Mouse (Mus musculus) stomach, embryonic 15.5 days (tissue): Measurements from ENCODE around the gene Ptprk. TPM values are rescaled to one million over a fixed set of nuclear protein-coding genes. Genes with fewer than 3 reads are reported as not detected.

Source experiments
- ATAC-seq: fragments of 200-750 bp; cut with Nextera tagmentation; 2 replicates; pipeline ENCODE4 v1.8.0; 2017; ENCODE audit warnings: low read depth, moderate number of reproducible peaks, moderate TSS enrichment; ENCODE audit not compliant: insufficient read depth, low FRiP score
- H3K27ac ChIP-seq: fragments of 300-500 bp; sonication (generic); 2 replicates; pipeline ENCODE4 v1.5.1; 2015; ENCODE audit warnings: mild to moderate bottlenecking, inconsistent platforms
- H3K27me3 ChIP-seq: fragments of 300-500 bp; sonication (generic); replicated peaks from 2 replicates; pipeline ENCODE4 v1.6.1; 2015; ENCODE audit warnings: inconsistent platforms
- H3K36me3 ChIP-seq: fragments of 300-500 bp; sonication (generic); 2 replicates; pipeline ENCODE4 v1.6.1; 2015; ENCODE audit warnings: inconsistent platforms
- H3K4me1 ChIP-seq: fragments of 300-500 bp; sonication (generic); 2 replicates; pipeline ENCODE4 v1.6.1; 2015; ENCODE audit warnings: inconsistent platforms
- H3K4me2 ChIP-seq: fragments of 300-500 bp; sonication (generic); 2 replicates; pipeline ENCODE4 v1.6.1; 2015; ENCODE audit warnings: mild to moderate bottlenecking, inconsistent platforms
- H3K4me3 ChIP-seq: fragments of 300-500 bp; sonication (generic); replicated peaks from 2 replicates; pipeline ENCODE4 v1.5.1; 2015; ENCODE audit warnings: inconsistent platforms
- H3K9ac ChIP-seq: fragments of 300-500 bp; sonication (generic); 2 replicates; pipeline ENCODE4 v1.6.1; 2015; ENCODE audit warnings: inconsistent platforms
- H3K9me3 ChIP-seq: fragments of 300-500 bp; sonication (generic); 2 replicates; pipeline ENCODE4 v1.6.1; 2016; ENCODE audit warnings: inconsistent platforms
- WGBS: fragments of 180-500 bp; shearing (Covaris S2); methylation state at CpG from one replicate; pipeline ENCODE4 v1.1.7; 2015; 5-methylcytosine and 5-hydroxymethylcytosine counted together
- polyA plus RNA-seq: library from polyadenylated mRNA; unstranded; fragments of >200 nt; fragmentation: Nextera tagmentation; extraction: Ambion mirVana; gene quantifications from 2 replicates; pipeline ENCODE4 v1.2.1, GENCODE M21; 2015

Gene Ptprk
- polyA plus RNA-seq, 1 experiment from 2014 or later, result 46.7 TPM

DNA sequence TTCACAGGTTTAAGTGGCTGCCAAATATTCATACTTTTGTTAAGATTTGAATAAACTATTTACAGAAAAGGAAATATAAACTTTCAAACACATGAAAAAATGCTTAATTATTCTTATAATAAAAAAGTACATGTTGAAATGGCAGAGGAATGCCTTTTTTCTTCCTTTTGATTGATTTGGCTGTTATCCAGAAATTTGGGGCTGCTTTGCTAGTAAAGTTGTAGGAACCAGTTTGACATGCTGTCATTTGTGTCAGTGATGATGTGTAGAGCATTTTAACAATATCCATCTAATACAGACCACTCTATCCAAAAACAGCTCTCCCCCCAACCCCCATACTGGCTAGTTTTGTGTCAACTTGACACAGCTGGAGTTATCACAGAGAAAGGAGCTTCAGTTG, 86.7 kb downstream of the Ptprk start:
- ATAC-seq, result no peak

DNA sequence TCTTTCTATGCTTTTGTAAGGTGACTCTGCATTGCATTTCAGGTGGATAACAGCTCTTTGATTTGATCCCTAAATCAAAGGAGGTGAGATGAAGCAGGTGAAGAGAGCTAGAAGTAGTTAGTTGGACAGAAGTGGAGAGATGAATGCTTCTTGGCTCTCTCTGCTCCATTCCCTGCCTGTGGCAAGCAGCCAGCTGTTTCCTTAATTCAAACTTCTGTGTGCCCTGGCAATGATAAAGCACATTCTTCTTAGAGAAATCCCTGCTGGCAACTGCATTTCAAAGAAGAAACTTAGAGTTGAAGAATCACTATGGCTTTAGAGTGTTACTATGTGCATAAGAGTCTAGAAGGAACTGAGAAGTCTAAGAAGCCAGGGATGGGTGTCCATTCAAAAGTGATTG, 89.6 kb downstream of the Ptprk start:
- no peaks in the 10 kb centered on the region for H3K27me3 ChIP-seq
- H3K9me3 ChIP-seq, result no peaks in the 10 kb centered on the region
- H3K36me3 ChIP-seq, result no peaks in the 10 kb centered on the region
- ATAC-seq, result no peak
- 0 out of 2 replicates have a peak overlapping the region, but pooled peaks have one; percentile 2 for H3K27ac ChIP-seq
- H3K4me3 ChIP-seq, result no peak overlapping the region
- H3K9ac ChIP-seq, result no peak overlapping the region
- no peak overlapping the region for H3K4me2 ChIP-seq
- H3K4me1 ChIP-seq, result peaks cover 3% of the 10 kb centered on the region; the same call in 1 of the 2 replicates

More for the DNA sequence above, 86.7 kb downstream of the Ptprk start:
- Histone ChIP-seq H3K4me2 (no peak overlapping the region), H3K36me3 (no peaks in the 10 kb centered on the region), H3K4me3 (no peak overlapping the region), H3K9ac (no peak overlapping the region), H3K27ac (no peak overlapping the region), H3K4me1 (peaks cover 3% of the 10 kb centered on the region; the same call in 1 of the 2 replicates), H3K9me3 (no peaks in the 10 kb centered on the region), H3K27me3 (no peaks in the 10 kb centered on the region)

DNA sequence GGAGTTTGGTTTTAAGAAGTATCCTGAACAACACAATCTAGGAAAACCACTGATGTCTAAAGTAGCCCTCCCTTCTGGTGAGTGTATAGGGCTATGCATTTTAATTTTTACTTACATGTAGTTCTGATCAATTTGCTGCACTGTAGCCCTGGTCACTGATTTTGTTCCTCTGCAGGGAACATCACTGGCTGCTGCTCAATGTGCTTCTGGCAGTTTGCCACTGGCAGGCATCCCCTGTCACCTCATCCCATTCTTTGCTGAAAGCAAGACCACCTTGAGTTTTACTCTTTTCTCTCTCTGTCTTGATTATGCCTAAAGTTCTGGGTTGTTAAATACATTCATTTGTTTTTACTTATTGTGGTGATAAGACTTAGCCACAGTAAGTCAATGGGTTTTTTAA, 90.1 kb downstream of the Ptprk start:
- Histone ChIP-seq H3K4me3 (no peak overlapping the region), H3K36me3 (no peaks in the 10 kb centered on the region), H3K4me1 (peaks cover 3% of the 10 kb centered on the region; the same call in 1 of the 2 replicates), H3K27ac (no peak overlapping the region), H3K9me3 (no peaks in the 10 kb centered on the region), H3K9ac (no peak overlapping the region), H3K4me2 (no peak overlapping the region), H3K27me3 (no peaks in the 10 kb centered on the region)
- ATAC-seq, result no peak

- WGBS, result 74% methylated on average over 1 of the region's 1 CpGs
- ATAC-seq, result no peak
Measured at GRCm38 (mm10) chr10:28166610-28167009, 92.0 kb downstream of the Ptprk start.

DNA sequence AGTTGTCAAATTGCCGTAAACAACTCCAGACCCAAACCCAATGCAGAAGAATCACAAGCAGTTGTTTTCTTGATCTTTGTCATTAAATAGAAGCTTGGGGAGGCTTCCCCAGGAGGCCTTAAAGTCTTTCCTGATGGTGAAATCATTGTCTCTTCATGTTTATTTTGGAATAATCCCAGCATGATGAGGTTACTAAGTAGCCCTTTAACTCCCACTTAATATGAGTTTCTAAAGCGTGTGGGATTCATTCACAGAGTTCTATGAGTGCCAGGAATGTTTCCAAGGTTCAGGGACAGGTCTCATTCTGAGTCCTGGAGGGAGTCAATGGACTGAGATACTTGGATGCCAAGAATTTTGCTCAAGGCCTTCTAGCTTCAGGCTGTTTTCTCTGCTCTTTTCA, 92.5 kb downstream of the Ptprk start:
- Histone ChIP-seq H3K27ac (no peak overlapping the region), H3K9me3 (no peaks in the 10 kb centered on the region), H3K4me2 (no peak overlapping the region), H3K27me3 (no peaks in the 10 kb centered on the region), H3K36me3 (no peaks in the 10 kb centered on the region), H3K9ac (no peak overlapping the region), H3K4me3 (no peak overlapping the region), H3K4me1 (peaks cover 3% of the 10 kb centered on the region; the same call in 1 of the 2 replicates)
- no peak for ATAC-seq
- WGBS, result 48% methylated on average over 2 of the region's 2 CpGs

More at GRCm38 (mm10) chr10:28166610-28167009, 92.0 kb downstream of the Ptprk start:
- H3K36me3 ChIP-seq, result no peaks in the 10 kb centered on the region
- H3K4me2 ChIP-seq, result no peak overlapping the region
- H3K27ac ChIP-seq, result no peak overlapping the region
- H3K9me3 ChIP-seq, result no peaks in the 10 kb centered on the region
- H3K9ac ChIP-seq, result no peak overlapping the region
- H3K27me3 ChIP-seq, result no peaks in the 10 kb centered on the region
- no peak overlapping the region for H3K4me3 ChIP-seq
- H3K4me1 ChIP-seq, result peaks cover 3% of the 10 kb centered on the region; the same call in 1 of the 2 replicates

- no peaks in the 10 kb centered on the region for H3K27me3 ChIP-seq
- no peak for ATAC-seq
- H3K4me1 ChIP-seq, result no peaks in the 10 kb centered on the region; the same call in 1 of the 2 replicates
- H3K4me2 ChIP-seq, result no peak overlapping the region
- 89% methylated on average over 1 of the region's 1 CpGs for WGBS
- no peak overlapping the region for H3K9ac ChIP-seq
- H3K4me3 ChIP-seq, result no peak overlapping the region
- H3K27ac ChIP-seq, result no peak overlapping the region
- no peaks in the 10 kb centered on the region for H3K36me3 ChIP-seq
- no peaks in the 10 kb centered on the region for H3K9me3 ChIP-seq
Measured at GRCm38 (mm10) chr10:28171196-28171595, 96.6 kb downstream of the Ptprk start.

DNA sequence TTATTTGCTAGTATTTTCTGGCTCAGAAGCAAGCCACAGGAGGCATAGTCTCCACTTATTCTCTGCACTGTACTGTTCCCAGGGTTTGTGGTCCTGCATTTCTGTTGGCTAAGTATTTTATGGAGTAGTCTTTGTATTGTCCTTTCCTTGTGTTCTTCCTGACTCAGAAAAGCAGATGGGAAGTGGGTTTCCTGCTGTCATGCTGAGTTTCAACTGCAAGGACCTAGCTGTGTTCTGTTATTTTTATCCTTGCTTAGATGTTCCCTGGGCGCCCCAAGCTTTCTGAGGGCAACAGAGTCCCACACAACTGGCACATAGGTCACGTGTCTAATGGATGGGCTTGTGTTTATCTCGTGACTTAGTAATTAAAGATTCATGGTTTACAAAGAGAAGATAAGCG, 104.3 kb downstream of the Ptprk start:
- Histone ChIP-seq H3K4me1 (no peaks in the 10 kb centered on the region), H3K4me2 (no peak overlapping the region), H3K27ac (no peak overlapping the region), H3K27me3 (no peaks in the 10 kb centered on the region), H3K9ac (no peak overlapping the region), H3K9me3 (no peaks in the 10 kb centered on the region), H3K36me3 (no peaks in the 10 kb centered on the region), H3K4me3 (no peak overlapping the region)
- 65% methylated on average over 4 of the region's 4 CpGs for WGBS
- ATAC-seq, result no peak

DNA sequence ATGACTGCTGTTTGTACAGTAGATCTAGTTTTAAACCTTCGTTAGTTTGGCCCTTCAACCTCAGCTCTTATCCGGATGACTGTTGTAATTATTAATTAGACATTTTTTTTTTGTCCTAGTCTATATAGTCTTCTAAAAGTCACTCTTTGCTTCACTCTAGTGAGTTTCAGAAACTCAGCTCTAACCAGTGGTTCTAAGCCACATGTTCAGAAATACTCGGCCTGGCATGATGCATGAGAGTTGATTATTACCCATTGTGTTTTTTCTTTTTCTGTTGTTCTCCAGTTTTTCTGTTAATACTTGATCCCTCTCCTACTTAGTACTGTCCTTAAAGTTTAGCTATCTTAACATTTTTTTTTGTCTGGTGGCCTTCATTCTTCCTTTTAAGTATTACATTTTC, 107.5 kb downstream of the Ptprk start:
- 73% methylated on average over 3 of the region's 3 CpGs for WGBS
- Histone ChIP-seq H3K9me3 (no peaks in the 10 kb centered on the region), H3K9ac (no peak overlapping the region), H3K4me3 (no peak overlapping the region), H3K4me2 (no peak overlapping the region), H3K27ac (no peak overlapping the region), H3K4me1 (no peaks in the 10 kb centered on the region), H3K36me3 (no peaks in the 10 kb centered on the region), H3K27me3 (no peaks in the 10 kb centered on the region)
- no peak for ATAC-seq

- Histone ChIP-seq H3K9me3 (no peaks in the 10 kb centered on the region), H3K9ac (no peak overlapping the region), H3K27me3 (no peaks in the 10 kb centered on the region), H3K4me3 (no peak overlapping the region), H3K4me1 (no peaks in the 10 kb centered on the region), H3K27ac (no peak overlapping the region), H3K36me3 (no peaks in the 10 kb centered on the region), H3K4me2 (no peak overlapping the region)
- WGBS, result 57% methylated on average over 6 of the region's 6 CpGs
- ATAC-seq, result no peak
Measured at GRCm38 (mm10) chr10:28184675-28185074, 110.1 kb downstream of the Ptprk start.

GRCm38 (mm10) chr10:28185326-28185725, 110.7 kb downstream of the Ptprk start:
- Histone ChIP-seq H3K27ac (no peak overlapping the region), H3K36me3 (no peaks in the 10 kb centered on the region), H3K27me3 (no peaks in the 10 kb centered on the region), H3K4me1 (no peaks in the 10 kb centered on the region), H3K4me3 (no peak overlapping the region), H3K9me3 (no peaks in the 10 kb centered on the region), H3K4me2 (no peak overlapping the region), H3K9ac (no peak overlapping the region)
- 50% methylated on average over 4 of the region's 4 CpGs for WGBS
- ATAC-seq, result no peak

DNA sequence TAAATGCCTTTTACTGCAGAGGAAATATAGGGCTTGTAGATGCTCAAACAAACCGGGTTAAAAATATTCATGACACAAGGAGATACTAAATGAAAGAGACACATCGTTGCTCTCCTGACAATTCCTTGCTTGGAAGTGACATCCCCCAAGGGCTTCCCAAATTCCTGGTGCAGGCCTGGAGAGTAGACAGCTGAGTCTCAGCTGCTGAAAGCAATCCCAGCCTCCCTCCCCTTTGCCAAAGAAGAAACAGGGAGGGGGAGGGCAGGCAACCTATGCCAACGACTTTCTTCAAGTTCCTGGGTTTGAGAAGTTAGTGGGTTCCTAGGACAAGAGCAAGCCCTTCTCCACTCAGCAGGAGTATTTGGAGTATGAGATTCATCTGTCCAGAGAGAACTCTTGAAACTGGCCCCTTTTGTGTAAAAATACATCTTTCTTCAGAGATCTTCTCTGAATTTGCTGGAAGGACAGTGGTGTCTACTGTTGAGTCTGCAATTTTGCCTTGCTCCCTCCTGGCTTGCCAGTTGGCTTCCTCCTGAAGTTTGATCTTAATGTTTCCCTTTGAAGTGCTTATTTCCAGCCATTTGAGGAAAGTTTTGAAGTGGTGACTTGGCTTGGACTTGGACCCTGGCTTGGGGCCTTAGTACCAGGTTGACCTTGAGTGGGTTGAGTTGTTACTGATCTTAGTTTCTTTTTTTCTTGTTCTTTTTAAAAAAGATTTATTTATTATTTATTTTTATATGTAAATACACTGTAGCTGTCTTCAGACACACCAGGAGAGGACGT, 111.6 kb downstream of the Ptprk start:
- Histone ChIP-seq H3K4me2 (no peak overlapping the region), H3K4me3 (no peak overlapping the region), H3K27ac (no peak overlapping the region), H3K9ac (no peak overlapping the region), H3K36me3 (no peaks in the 10 kb centered on the region), H3K9me3 (no peaks in the 10 kb centered on the region), H3K27me3 (no peaks in the 10 kb centered on the region), H3K4me1 (no peaks in the 10 kb centered on the region)
- no peak for ATAC-seq
- 56% methylated on average over 4 of the region's 4 CpGs for WGBS

- ATAC-seq, result no peak
- Histone ChIP-seq H3K27me3 (no peaks in the 10 kb centered on the region), H3K9ac (no peak overlapping the region), H3K36me3 (no peaks in the 10 kb centered on the region), H3K27ac (no peak overlapping the region), H3K4me2 (no peak overlapping the region), H3K9me3 (no peaks in the 10 kb centered on the region), H3K4me1 (no peaks in the 10 kb centered on the region), H3K4me3 (no peak overlapping the region)
- 77% methylated on average over 5 of the region's 5 CpGs for WGBS
Measured at GRCm38 (mm10) chr10:28191440-28191839, 116.8 kb downstream of the Ptprk start.

- Histone ChIP-seq H3K9me3 (no peaks in the 10 kb centered on the region), H3K9ac (no peak overlapping the region), H3K27ac (no peak overlapping the region), H3K4me3 (no peak overlapping the region), H3K4me2 (no peak overlapping the region), H3K36me3 (no peaks in the 10 kb centered on the region), H3K4me1 (no peaks in the 10 kb centered on the region), H3K27me3 (no peaks in the 10 kb centered on the region)
- no peak for ATAC-seq
- WGBS, result 76% methylated on average over 5 of the region's 5 CpGs
Measured at GRCm38 (mm10) chr10:28193630-28194029, 119.0 kb downstream of the Ptprk start.
